Mouse (Mus musculus) right cerebral cortex, adult 2 months (tissue): ENCODE measurements around the gene Tsc22d2.
A peak's percentile ranks its signal among the peaks of the same experiment; 100 is the strongest.
"Not testable (repeated sequence)": the region's sequence is repeated elsewhere in the genome, so short reads cannot be mapped to it uniquely, and the experiment has no call there.

Experiments
- DNase-seq, 2 experiments: peaks; one replicate each; pipeline ENCODE4 v3.0.0; 2021 to 2022; ENCODE audit warnings: low spot score in 2 of 2

The Tsc22d2 gene

DNA sequence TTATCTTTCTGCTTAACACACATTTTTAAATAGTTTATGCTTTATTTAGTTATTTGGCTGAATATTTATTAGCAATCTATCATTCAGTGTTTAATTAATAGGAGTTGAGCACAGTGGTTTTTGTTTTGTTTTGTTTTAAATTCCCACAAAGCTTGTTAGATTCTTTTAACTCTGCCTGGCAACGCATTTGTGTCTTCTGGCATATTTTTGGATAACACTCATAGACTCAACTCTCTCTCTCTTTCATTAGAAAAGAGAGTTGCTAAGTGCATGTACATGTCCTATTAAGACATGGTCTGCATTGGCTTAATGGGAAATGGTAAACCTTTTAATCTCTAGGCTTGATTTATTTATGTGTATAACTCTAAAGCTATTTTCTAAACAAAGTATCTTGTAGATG lies 14.3 kb downstream of the Tsc22d2 start:
- no peak for DNase-seq

DNA sequence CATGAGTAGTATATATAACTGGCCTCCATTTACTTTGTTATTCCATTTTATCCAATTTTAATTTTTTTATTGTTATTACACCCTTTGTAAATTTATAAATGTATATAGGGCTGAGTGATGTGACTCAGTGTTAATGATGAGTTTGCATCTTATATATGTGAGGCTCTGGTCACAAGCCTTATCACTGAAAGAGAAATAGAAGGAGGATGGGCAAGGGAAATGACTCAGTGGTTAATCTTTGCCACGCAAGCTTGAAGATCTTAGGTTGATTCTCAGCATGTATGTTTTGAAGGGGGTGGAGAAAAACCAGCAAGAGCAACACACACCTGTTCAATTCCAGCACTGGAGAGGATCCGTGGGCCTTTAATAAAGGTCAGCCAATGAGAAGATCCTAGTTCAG lies 19.9 kb downstream of the Tsc22d2 start:
- no peak for DNase-seq

DNA sequence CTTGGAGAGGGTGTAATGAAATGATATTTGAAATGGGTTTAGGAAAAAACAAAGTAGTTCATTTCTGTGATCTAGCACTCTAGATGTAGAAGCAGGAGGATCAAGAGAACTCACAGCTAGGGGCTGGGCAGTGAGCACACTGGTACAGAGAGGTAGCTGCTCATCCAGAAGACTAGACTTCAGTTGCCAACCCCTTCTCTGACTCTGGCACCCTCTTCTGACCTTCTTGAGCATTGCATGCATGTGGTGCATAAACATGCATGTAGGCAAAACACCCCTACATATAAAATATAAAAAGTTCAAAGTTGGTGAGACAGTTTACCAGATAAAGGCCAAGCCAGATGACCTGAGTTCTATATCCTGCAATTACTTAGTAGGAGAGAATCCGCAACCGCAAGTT lies 33.7 kb downstream of the Tsc22d2 start:
- DNase-seq = no peak

DNA sequence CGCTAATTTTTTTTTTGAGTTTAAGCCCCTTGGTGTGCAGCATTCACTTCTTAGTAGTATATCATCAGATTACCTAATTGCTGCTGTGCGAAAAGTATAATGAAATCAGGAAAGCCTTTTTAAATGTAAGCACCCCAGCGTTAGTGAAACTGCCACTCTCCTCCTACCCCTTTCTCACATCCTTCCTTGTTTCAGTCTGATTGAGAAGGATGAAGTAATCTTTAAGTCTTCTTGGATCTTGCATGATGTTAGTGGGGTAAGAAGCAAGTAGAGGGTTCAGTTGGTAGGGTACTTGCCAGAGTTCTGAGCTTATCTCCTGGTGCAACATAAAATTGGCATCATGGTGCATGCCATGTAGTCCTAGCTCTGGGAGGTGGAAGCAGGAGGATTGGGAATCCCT lies 35.0 kb downstream of the Tsc22d2 start:
- no peak for DNase-seq

DNA sequence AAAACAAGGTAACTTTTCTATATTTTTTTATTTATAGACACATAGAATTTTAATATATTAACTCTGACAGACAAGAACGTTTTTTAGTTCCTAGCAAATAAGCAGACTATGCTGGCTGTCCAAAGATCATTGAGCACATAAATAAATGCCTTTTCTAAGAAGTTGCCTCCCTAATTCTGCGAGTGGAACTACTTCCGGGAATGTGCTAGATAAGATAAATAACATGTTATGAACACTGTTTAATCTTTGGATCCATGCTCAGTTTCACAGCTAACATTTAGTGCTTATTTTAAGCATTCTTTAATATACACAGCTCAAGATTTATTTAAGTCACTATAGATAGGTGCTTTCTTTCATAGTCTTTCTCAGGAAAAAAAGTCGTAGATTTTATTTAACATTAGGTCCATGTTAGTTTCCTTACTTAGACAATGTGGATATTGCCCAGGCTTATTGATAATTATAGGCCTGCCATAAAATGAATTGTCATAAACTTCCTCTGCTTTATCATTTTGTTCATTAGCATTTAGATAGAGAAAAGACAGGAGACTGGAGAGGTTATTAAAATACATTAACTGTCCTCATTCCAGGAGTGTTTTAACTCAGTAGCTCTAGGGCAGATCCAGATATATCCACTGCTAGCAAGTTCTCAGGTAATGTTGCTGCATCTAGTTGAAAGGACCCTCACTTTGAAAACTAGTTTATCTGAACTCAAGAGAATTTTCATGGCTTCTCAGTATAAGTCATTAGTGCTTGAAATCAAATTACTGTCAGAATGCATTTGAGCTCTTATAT lies 40.1 kb downstream of the Tsc22d2 start:
- no peak for DNase-seq

DNA sequence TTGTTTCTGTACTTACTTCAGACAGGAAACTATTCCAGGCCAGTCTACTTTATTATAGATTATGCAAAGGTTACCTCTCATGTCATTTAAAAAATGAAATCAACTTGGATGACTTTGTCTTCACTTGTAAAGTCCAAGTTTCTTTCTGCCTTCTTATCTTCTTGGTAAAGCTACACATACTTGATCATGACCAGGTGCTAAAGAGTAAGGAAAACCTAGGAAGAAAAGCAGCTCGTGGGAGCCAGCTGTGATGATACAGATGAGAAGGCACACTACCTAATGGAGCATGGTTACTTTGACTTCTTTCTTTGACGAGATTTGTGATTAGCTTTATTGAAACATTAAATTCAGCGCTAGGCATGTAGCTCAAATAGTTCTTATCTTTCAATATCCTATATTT lies 40.7 kb downstream of the Tsc22d2 start:
- DNase-seq = no peak

DNA sequence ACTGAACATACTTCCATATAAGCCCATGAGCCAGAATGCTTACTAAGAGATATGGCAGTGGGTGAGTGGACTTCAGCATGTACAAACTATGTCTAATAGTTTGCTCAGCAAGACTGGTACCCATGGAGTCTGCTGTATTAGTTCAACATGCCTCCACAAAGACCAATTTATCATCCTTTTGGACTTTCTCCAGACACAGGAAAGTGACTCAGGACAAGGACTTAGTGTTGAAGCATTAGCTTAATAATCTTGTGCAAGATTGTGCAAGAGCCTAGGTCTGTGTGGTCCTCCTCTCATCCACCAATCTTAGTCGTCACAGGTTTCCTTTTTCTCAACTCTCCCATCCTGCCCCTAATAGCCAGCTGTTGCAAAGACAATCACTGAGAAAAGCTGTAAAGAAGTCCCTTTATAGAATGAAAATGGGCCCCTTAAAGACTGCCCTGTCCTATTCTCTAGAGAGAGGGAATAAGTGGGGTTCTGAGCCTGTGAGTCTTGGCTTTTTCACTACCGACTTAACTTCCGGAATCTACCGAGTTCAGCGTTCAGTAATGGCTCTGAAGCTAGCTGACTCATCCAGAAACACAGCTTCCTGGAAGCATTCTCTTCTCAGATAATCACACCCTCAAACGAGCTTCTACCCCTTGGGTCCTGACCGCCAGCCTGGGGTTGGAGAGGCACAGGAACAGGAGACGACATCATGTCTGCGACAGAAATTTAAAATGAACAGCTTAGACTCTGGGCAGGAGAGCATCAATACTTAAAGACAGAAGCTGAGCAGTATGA lies 55.3 kb downstream of the Tsc22d2 start:
- DNase-seq = no peak

DNA sequence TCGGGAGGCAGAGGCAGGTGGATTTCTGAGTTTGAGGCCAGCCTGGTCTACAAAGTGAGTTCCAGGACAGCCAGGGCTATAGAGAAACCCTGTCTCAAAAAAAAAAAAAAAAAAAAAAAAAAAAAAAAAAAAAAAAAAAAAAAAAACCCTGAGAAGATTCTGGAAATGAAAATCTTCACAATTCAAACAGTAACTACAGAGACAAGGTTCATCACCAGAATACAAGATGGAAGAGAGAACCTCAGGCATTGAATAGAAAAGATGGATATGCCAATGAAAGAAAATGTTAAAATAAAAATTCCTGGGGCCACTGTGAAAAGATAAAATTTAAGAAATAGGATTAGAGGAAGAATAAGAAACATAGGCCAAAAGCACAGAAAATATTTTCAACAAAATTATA lies 60.8 kb downstream of the Tsc22d2 start:
- not testable (repeated sequence) for DNase-seq

DNA sequence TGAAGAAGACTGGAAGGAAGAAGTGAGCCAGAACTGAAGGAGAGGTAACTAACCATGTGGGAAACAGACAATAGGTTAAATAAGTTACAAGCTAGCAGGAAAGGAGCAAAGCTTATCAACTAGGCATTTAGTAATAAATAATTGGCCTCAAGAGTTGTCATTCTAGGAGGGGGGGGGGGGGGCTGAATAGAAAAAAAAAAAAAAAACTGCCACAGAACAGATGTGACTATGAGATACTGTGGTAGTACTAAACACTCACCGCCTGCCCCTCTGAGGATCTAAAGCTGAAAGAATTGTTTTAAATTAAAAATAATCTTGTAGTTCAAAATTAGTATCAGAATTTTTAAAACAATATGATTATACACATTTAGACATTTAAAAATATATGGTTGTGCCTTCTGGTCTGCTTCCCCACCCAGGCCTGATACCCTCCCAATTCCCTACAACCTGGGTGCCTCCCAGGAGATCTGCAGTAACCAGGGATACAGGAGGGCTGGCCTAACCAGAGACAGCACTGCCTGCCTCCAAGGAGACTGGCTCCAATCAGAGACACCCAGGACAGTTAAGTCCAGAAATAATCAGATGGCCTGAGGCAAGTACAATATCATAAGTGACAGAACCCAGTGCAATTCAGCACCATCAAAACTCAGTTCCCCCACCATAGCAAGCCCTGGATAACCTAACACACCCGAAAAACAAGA lies 64.4 kb downstream of the Tsc22d2 start:
- DNase-seq = no peak

DNA sequence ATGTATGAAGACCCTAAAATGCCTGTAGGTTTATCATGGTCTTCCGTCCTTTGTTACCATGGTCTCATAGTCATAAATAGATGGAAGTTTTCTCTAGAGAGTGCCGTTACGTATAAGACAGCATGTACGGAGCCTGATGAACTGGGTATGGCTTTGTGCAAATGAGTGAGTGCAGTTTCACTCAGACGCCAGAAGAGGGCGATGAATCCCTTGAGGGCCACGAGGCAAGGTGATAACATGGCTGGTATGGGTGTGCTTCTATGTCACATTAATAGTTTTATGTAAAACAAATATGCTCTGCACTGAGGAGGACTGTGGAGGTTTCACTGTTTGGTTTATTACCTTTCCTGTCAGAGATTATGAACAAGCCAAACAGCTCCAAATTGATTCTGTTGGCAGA lies 71.4 kb downstream of the Tsc22d2 start:
- DNase-seq = no peak

DNA sequence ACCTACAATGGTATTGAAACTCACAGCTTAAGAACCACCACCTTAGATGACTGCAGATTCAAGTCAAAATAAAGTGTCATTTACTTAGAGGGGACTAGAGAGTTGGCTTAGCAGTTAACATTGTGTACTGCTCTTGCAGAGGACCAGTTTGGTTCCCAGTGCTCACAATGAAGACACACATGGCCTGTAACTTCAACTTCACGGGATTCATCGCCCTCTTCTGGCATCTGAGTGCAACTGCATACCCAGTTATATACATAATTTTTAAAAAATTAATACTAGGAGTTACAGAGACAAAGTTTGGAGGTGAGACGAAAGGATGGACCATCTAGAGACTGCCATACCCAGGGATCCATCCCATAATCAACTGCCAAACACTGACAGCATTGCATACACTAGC lies 72.6 kb downstream of the Tsc22d2 start:
- DNase-seq = no peak

DNA sequence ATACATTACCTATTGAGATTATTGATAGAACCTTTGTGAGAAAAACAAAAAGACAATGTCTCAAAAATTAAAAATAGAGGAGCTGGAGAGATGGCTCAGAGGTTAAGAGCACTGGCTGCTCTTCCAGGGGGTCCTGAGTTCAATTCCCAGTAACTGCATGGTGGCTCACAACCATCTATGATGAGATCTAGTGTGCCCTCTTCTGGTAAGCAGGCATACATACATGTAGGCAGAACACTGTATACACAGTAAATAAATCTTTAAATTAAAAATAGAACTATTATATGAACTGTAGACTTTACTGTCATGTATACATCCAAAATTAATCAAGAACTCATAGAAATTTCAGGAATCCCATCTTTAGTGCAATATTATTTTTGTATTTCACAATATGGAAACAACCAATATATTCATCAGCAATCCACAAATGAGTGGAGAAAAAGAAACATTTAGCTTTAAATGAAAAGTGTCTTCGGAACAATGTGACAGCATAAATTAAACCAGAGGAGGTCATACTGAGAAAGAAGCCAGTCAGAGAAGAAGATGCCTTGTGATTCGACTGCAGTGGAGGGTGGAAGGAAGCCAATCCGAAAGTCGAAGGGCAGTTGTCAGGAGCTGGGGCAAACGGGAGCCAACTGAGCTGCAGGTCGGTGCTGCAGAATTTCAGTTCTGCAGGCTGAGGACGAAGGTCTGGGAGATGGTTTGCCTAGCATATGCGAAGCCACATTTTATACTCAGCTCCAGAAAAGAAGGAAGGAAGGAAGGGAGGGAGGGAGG lies 73.7 kb downstream of the Tsc22d2 start:
- DNase-seq = no peak

DNA sequence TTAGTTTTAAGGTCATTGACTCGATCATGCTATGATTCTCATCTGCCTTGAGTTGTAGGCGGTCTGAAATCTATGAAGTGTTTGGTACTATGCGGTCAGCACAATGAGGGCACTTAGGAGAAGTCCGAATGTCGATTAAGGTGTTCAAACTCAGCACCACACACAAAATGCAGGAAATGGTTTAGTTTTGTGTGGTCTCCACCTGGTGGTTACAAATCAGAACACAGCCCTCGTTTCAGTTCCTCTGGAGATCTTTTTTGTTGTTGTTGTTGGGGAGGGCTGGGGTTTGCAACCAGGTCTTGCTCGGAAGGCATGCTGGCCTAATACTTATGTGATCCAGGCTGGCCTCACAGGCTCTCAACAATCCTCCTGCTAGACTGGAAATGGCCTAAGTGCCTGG lies 76.3 kb downstream of the Tsc22d2 start:
- peak; percentile 59 to 65 for DNase-seq

DNA sequence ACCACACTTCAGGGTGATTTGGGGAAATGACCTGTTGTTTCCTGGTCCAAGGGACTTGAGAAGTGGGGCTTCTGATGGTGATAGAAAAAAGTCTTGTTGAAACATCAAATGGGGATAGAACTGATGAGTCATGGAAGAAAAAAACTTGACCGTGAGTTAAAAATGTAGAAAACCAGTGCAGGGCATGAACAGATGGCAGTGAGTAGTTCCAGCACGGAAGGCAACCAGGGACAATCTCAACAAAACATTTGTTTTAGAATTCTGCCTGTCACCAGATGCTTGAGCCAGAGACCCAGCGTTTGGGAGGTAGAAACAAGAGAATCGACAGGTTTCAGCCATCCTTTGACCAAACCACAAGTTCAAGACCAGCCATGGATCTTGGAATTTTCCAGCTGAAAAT lies 79.1 kb downstream of the Tsc22d2 start:
- peak; percentile 35 to 41 for DNase-seq

DNA sequence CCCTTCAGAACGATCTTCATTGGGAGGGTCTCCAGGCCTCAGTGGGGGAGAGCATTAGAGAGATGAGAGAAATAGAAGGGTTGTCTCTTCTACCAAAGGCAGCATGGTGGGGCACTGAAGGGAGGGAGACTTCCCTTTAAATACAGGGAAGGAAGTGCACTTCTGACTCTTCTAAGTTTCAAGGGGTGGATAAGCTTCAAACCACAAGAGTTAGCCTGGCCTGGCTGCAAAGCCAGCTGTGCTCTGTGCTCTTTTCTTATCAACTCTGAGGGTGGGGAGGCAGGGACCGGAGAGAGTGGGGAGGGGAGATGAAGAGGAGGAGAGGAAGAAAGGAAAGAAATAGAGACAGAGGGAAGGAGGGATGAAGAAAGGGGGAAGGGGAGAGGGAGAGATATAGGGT lies 87.4 kb downstream of the Tsc22d2 start:
- no peak for DNase-seq

DNA sequence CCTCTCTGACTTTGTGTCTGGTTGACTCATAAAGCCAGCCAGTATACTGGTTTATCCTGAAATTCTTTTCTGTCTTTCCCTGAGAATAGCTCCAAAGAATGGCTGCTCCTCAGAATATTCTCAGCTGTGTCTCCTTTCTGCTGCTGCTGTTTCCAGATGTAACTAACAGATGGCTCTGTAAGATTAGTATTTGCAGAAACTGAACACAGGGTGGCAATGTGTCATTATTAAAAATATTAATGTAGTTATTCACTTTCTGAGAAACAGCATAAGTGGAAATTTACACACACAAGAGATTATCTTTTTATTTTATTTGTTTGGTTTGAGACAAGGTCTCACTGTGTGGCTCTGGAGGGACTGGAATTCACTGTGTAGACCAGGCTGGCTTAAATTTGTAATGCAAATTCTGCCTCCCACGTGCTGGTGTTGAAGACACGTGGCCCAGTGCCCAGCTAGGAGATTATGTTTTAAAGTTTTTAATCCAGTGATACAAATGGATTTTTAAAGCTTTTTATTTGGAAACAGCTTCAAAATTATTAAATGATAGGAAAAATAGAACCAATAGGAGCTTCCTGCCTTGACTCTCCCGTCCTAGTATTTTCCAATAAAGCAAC lies 89.3 kb downstream of the Tsc22d2 start:
- DNase-seq = no peak

DNA sequence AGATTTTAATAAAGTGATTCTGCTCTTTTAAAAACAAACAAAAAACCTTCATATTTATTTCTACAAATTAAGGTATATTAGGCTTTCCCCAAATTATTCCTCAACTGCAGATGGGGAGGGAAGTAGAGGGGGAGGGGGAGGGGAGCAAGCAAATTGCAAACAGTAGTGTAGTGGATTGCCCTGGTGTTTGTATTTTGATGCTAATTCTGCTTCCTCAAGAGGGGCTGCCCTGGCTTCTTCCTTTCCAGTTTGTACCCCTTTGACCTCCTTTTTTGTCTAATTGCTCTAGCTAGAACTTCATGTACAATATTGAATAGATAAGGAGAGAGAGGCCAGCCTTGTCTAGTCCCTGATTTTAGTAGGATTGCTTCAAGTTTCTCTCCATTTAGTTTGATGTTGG lies 90.2 kb downstream of the Tsc22d2 start:
- DNase-seq = no peak

DNA sequence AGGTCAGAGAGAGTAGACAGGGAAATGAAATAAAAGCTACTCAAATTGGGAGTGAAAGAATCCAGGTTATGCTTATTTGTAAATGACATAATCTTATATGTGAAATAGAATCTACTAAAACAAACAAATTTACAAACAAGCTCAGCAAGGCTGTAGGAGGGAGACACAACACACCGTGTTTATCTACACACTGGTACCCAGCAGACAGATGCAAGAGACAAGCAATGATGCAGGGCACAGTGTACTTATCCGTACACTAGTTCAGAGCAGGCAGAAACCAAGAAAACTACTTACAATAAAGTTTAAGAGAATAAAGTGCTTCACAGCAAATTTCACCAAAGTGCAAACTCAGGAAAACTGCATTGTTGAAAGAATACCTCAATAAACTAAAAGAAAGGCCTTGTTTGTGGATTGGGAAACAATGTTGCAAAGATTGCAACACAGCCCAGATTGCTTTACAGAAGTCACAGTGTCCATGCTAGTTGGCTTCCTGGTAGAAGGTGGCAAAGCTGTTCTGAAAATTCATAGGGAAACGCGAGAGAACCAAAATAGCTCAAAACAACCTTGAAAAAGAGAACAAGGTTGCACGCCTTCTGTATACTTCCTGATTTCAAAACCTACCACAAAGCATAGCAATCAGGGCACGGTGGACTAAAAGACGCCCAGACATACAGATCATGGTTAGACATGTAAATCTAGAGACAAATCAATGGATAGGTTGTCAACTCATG lies 93.7 kb downstream of the Tsc22d2 start:
- DNase-seq = no peak

DNA sequence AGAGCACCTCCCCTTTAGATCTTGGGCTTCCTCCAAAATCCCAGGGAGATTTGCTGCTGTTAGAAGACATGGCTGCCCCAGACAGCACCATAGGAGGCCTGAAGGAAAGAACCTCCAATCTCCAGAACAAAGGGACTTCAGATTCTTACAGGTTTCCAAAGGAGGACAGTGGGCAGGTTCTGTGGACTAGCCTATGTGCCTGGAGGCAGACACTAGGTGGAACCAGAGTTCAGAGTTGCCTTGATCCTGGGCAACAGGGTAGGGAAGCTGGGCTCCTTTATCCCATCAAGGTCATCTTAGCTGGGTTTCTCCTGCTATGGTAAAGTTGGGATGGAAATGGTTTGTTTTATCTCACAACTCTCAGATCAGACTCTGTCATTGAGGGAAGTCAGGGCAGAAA lies 97.1 kb downstream of the Tsc22d2 start:
- DNase-seq = no peak

DNA sequence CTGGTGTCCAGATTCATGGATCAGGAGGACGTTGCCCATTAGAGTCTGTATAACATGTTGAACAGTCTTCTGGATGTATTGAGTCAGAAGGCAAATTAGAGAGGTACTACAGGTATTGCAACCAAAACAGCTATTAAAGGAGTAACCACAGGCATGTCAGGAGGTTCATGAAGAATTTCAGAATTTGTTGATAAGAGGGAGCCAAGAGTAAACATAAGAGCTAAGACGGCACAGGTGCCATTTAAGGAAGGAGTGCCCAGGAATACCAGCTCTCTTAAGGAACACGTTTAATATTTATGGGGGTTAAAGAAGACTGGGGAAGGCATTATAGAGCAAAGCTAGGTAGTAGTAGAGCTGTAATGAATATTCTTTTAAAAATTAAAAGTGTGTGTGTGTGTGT lies 98.2 kb downstream of the Tsc22d2 start:
- DNase-seq = no peak

DNA sequence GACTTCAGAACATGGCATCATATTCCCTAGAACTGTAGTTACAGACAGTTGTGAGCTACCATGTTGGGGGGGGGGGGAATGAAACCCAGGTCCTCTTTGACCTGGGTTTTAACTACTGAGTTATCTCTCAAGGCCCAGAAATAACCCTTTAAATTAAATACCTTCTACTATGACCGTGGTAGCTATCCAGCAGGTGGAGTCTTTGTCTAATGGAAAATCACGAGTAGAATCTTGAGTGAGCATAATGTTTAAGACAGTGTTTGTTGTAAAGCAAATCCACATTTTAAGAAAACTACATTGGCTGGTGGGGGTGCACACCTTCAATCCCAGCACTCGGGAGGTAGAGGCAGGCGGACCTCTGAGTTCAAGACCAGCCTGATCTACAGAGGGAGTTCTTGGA lies 99.0 kb downstream of the Tsc22d2 start:
- no peak for DNase-seq
